Mouse (Mus musculus) CH12.LX (cell line): ENCODE data around the gene Rnf8.

Experiments
- EP300 ChIP-seq: IDR thresholded peaks from 2 replicates; pipeline ENCODE4 v1.6.1; 2011; ENCODE audit warnings: low read length, improper control_type of control experiment
- HCFC1 ChIP-seq: IDR thresholded peaks from 2 replicates; pipeline ENCODE4 v1.6.1; 2012; ENCODE audit warnings: low read depth, mild to moderate bottlenecking, inconsistent platforms, low read length, improper control_type of control experiment
- MXI1 ChIP-seq: IDR thresholded peaks from 2 replicates; pipeline ENCODE4 v1.6.1; 2011; ENCODE audit warnings: mild to moderate bottlenecking, low read depth, low read length, improper control_type of control experiment
- PAX5 ChIP-seq: IDR thresholded peaks from 2 replicates; pipeline ENCODE4 v1.6.1; 2012; ENCODE audit warnings: low read length, inconsistent platforms, mixed read lengths
- POLR2A ChIP-seq: IDR thresholded peaks from 2 replicates; pipeline ENCODE4 v1.6.1; 2011; ENCODE audit warnings: low read depth, mild to moderate bottlenecking, improper control_type of control experiment, low read length
- RAD21 ChIP-seq: IDR thresholded peaks from 2 replicates; pipeline ENCODE4 v1.6.1; 2011; ENCODE audit warnings: low read depth, mild to moderate bottlenecking, low read length, improper control_type of control experiment, moderate library complexity
- ZKSCAN1 ChIP-seq: IDR thresholded peaks from 2 replicates; pipeline ENCODE4 v1.6.1; 2012; ENCODE audit warnings: low read depth, inconsistent platforms, low read length, improper control_type of control experiment, borderline replicate concordance
- ZMIZ1 ChIP-seq: IDR thresholded peaks from 2 replicates; pipeline ENCODE4 v1.6.1; 2012; ENCODE audit warnings: low read depth, mild to moderate bottlenecking, inconsistent platforms, low read length, improper control_type of control experiment

- TF ChIP-seq PAX5 (no peak), RAD21 (no peak), HCFC1 (no peak), ZKSCAN1 (no peak), ZMIZ1 (no peak), EP300 (no peak), MXI1 (no peak), POLR2A (no peak)
Observed at GRCm38 (mm10) chr17:29687373-29687772, 72.8 kb downstream of the Rnf8 start.
